Mouse (Mus musculus): Measurements from ENCODE around the gene Setd7.
A peak's percentile ranks its signal among the peaks of the same experiment; 100 is the strongest.

The Setd7 gene

GRCm38 (mm10) chr3:51559594-51560450 lies 857 bp downstream of the Setd7 start:
- DNase-seq (ENCODE audit: low read depth, low spot score): peak; percentile 91

DNA sequence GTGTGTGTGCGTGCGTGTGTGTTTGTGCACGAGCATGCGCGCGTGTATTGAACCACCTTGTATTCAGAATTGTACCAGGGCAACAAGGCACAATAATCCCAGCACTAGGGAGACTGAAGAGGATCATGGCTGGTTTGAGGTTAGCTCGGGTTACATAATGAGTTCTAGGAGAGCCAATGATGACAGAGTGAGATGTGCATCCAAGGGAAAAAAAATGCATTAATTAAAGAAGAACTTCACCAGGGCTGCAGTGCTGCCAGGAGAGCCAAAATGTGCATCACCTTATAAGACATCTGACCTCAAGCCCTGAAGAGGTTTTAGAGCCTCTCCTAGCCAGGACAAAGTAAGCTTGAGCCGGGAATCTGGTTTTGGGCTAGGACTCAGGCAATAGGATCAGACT lies 5.1 kb downstream of the Setd7 start:
- DNase-seq (ENCODE audit: low read depth, low spot score): peak; percentile 73

DNA sequence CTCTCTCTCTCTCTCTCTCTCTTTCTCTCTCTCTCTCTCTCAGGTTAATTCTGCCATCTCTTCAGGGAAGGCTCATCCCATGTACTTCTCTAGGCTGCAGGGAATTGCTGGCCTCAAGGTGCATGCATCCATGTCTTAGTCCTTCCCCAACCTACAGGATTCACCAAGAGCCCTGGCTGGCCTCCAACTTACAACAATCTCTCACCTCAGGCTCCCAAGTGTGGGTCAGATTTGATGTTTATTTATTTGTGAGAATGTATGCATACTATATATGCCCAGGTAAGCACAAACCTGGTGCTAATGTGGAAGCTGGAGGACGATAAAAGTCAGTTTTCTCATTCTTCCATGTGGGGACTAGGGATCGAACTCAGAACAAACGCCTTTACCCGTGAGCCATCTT lies 5.8 kb downstream of the Setd7 start:
- no peak for DNase-seq (ENCODE audit: low read depth, low spot score)

- DNase-seq (ENCODE audit: low read depth, low spot score): peak; percentile 52
These were observed 6.6 kb downstream of the Setd7 start for GRCm38 (mm10) chr3:51554067-51554466.

- peak; percentile 93 for DNase-seq (ENCODE audit: low read depth, low spot score)
These were observed 7.2 kb downstream of the Setd7 start for GRCm38 (mm10) chr3:51553497-51553875.

DNA sequence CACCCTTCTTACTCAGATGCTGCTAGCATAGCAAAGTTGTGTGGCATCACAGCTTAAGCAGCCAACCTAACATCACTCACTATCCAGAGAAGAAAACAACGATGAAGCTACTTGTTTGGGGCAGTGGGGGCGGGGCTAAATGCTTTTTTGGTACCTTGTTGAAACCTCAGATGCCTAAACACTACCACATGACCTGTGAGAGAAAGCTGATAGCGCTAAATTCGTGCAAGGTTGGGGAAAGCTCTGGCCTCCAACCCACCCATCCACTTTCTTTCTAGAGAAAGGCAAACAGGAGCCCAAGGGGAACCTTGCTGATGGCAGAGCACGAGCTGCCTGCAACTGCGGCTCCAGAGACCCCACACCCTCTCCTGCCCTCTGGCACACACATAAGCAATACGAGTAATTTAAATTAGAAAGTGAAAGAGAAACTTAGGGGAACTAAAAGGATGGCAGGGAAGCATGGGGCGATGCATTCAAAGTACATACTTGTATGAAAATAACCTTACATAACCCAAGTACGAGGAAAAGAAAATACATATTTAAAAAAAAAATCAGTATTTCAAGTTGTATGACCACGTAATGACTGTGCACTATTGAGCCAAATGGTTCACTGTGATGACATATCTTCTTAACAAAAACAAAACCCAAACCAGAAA lies 7.7 kb downstream of the Setd7 start:
- DNase-seq (ENCODE audit: low read depth, low spot score): peak; percentile 25

GRCm38 (mm10) chr3:51552197-51552596 lies 8.5 kb downstream of the Setd7 start:
- no peak for DNase-seq (ENCODE audit: low read depth, low spot score)

- DNase-seq (ENCODE audit: low read depth, low spot score): peak; percentile 54
These were observed 11.6 kb downstream of the Setd7 start for GRCm38 (mm10) chr3:51548987-51549579.

GRCm38 (mm10) chr3:51547577-51547976 lies 13.1 kb downstream of the Setd7 start:
- no peak for DNase-seq (ENCODE audit: low read depth, low spot score)

DNA sequence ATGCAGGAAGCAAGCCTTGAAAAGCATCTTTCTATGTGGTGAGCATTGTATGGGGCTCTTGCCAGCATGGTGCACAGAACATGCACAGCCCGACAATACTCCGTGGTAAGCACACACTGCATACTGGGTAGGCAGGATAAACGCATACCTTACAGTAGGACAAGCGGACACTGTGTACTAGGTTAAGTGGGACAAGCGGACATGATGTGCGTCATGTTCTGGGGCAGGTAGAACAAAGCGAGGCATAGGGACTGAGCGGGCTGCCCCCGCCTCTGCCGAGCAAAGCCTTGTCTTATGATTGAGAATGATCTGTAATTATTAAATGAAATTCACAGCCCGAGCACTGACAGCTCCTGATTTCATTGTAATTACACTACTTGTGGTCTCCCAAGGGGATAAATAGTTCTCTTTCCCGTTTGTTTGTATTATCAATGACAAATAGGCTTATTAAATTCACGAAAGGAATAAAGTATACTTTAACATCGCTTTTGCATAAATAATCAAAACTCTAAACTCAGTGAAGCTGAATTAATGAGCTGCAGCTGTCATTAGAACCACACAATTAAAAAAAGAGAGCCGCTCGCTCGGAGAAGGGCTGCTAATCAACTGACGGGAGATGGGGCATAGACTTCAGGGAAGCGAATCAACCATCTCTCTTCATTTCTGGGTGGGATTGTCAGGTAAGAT lies 16.1 kb downstream of the Setd7 start:
- no peak for DNase-seq (ENCODE audit: low read depth, low spot score)

- peak; percentile 57 for DNase-seq (ENCODE audit: low read depth, low spot score)
These were observed 20.0 kb downstream of the Setd7 start for GRCm38 (mm10) chr3:51540659-51541058.

GRCm38 (mm10) chr3:51539567-51540408 lies 20.9 kb downstream of the Setd7 start:
- DNase-seq (ENCODE audit: low read depth, low spot score): peak; percentile 82

GRCm38 (mm10) chr3:51534013-51534412 lies 26.7 kb downstream of the Setd7 start:
- DNase-seq (ENCODE audit: low read depth, low spot score): no peak

- no peak for DNase-seq (ENCODE audit: low read depth, low spot score)
These were observed 27.1 kb downstream of the Setd7 start for GRCm38 (mm10) chr3:51533573-51533972.

DNA sequence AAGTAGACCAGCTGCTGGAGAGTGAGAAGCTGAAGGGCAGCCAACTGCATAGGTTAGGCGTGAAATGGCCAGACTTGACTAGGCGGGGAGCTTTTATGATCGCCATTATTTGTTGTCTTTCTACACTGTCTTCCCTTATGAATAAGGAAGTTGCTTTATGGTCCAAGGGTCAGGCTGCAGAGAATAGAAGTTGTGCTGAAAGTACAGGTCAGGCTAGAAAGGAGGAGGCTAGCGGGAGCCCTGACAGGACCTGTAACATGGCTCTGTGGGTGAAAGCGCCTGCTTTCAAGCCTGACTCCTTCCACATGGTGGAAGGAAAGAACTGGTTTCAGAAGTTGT lies 28.4 kb downstream of the Setd7 start:
- no peak for DNase-seq (ENCODE audit: low read depth, low spot score)

GRCm38 (mm10) chr3:51531473-51532281 lies 29.0 kb downstream of the Setd7 start:
- peak; percentile 96 for DNase-seq (ENCODE audit: low read depth, low spot score)

- DNase-seq (ENCODE audit: low read depth, low spot score): peak; percentile 88
These were observed 33.8 kb downstream of the Setd7 start for GRCm38 (mm10) chr3:51526891-51527290.

- DNase-seq (ENCODE audit: low read depth, low spot score): peak; percentile 74
These were observed 35.4 kb downstream of the Setd7 start for GRCm38 (mm10) chr3:51525186-51525785.

GRCm38 (mm10) chr3:51521262-51521661 lies 39.4 kb downstream of the Setd7 start:
- DNase-seq (ENCODE audit: low read depth, low spot score): no peak

DNA sequence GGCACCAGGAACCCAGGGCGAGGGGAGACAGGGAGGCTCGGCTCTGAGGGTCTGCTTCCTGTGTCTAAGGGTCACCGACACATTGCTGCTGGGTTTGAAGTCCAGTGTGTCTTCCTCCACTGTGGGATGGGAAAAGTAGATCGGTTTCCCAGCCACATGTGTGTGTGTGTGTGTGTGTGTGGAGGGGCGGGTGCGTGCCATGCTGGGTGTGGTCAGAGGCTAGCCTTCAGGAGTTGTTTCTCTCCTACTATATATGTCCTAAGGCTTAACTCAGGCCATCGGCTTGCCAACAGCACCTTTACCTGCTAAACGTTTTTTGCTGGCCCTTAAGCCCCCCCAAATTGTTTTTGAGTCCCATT lies 41.9 kb downstream of the Setd7 start:
- no peak for DNase-seq (ENCODE audit: low read depth, low spot score)

Measured in brain, adult 2 months (tissue).